Comparison of ENCODE assay signal across 23 mouse cellular contexts in the genomic region with DNA sequence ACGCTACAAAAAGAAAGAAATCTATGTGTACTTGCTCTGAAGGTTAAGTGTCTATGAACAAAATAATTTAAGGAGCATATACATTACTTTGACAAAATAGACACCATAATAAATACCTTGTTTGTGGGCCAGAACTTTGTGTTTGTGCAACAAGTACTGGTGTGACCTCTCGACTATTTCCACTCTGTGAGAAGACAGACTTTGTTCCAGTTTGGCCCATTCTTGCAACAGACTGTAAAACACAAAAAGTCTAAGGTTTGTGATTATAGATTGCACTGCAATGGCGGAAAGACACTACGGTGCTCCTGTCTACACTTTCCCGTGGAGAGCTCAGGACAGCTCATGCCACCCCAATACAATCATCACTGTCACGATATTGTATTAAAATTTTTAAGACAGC. TPM values are rescaled to one million over a fixed set of nuclear protein-coding genes. Genes with fewer than 3 reads are reported as not detected.
DNase-seq lines count a peak whose midpoint lies in the region; ATAC-seq and TF ChIP-seq lines count a peak whose summit lies in the region.
"Had no signal": no experiment of that assay in that cellular context is flagged by ENCODE, and none has a peak within 500 bp of the region (broad histone marks: within the 10 kb centered on the region; RNA-seq: fewer than 3 reads in every experiment).

No protein-coding gene starts in this region.

- H3K4me2 ChIP-seq in liver, postnatal 0 days (ENCODE audit: low read depth, low read length), result no peak overlapping the region
- H3K4me2 ChIP-seq in liver, embryonic 12.5 days, result no peak overlapping the region
- H3K4me2 ChIP-seq in forebrain, embryonic 14.5 days (ENCODE audit: low read length), result no peak overlapping the region
- H3K4me2 ChIP-seq: embryonic facial prominence, embryonic 12.5 days; forebrain, embryonic 13.5 days had no signal

- peaks cover 72% of the 10 kb centered on the region for H3K36me3 ChIP-seq in liver, postnatal 0 days (replicated peaks; ENCODE audit: insufficient read depth, low read length)
- H3K36me3 ChIP-seq in liver, embryonic 12.5 days, result peaks cover 90% of the 10 kb centered on the region
- H3K36me3 ChIP-seq in forebrain, embryonic 14.5 days (ENCODE audit: control insufficient read depth, insufficient read depth, low read length), result peaks cover 83% of the 10 kb centered on the region

- H3K27me3 ChIP-seq in liver, postnatal 0 days (ENCODE audit: insufficient read depth, low read length), result no peaks in the 10 kb centered on the region
- H3K27me3 ChIP-seq in liver, embryonic 12.5 days (replicated peaks), result no peaks in the 10 kb centered on the region
- H3K27me3 ChIP-seq in forebrain, embryonic 14.5 days (replicated peaks; ENCODE audit: control insufficient read depth, insufficient read depth, low read length), result no peaks in the 10 kb centered on the region
- H3K27me3 ChIP-seq: CH12.LX; embryonic facial prominence, embryonic 12.5 days; forebrain, embryonic 13.5 days; Patski had no signal

- peak; percentile 83 for ATAC-seq in liver, postnatal 0 days
- ATAC-seq in liver, embryonic 12.5 days, result no peak
- ATAC-seq in forebrain, embryonic 14.5 days, result no peak
- ATAC-seq: activated CD4-positive, CD25-positive, alpha-beta regulatory T cell, adult 4 months; CD4-positive, CD25-positive, alpha-beta regulatory T cell, adult 4 months; forebrain, embryonic 13.5 days; forebrain, embryonic 16.5 days; Patski had no signal

- intact Hi-C loops in left cerebral cortex, adult 2 months (cut with DNase I), result no loop called here
- intact Hi-C loops in left cerebral cortex, postnatal 14 days (cut with DNase I), result no loop called here

- peak overlapping the region; percentile 63 for H3K27ac ChIP-seq in left cerebral cortex, adult 2 months
- no peak overlapping the region for H3K27ac ChIP-seq in liver, postnatal 0 days (ENCODE audit: low read depth)
- no peak overlapping the region for H3K27ac ChIP-seq in liver, embryonic 12.5 days
- no peak overlapping the region for H3K27ac ChIP-seq in forebrain, embryonic 14.5 days (ENCODE audit: low read depth, low read length)
- H3K27ac ChIP-seq: embryonic facial prominence, embryonic 10.5 days; embryonic facial prominence, embryonic 12.5 days; forebrain, embryonic 13.5 days had no signal

- H3K4me1 ChIP-seq in liver, postnatal 0 days (ENCODE audit: insufficient read depth), result no peaks in the 10 kb centered on the region
- H3K4me1 ChIP-seq in liver, embryonic 12.5 days, result no peaks in the 10 kb centered on the region
- H3K4me1 ChIP-seq in forebrain, embryonic 14.5 days (ENCODE audit: control insufficient read depth, insufficient read depth, low read length), result no peaks in the 10 kb centered on the region
- H3K4me1 ChIP-seq: embryonic facial prominence, embryonic 10.5 days; embryonic facial prominence, embryonic 12.5 days; forebrain, embryonic 13.5 days had no signal

- no peak overlapping the region for H3K9ac ChIP-seq in liver, postnatal 0 days (replicated peaks)
- H3K9ac ChIP-seq in liver, embryonic 12.5 days, result no peak overlapping the region
- H3K9ac ChIP-seq in forebrain, embryonic 14.5 days (ENCODE audit: low read length), result no peak overlapping the region
- H3K9ac ChIP-seq: embryonic facial prominence, embryonic 12.5 days; forebrain, embryonic 13.5 days had no signal

- no peak for DNase-seq in left cerebral cortex, adult 2 months (ENCODE audit: extremely low spot score in 1 of 2, low spot score in 2 of 2)
- DNase-seq in left cerebral cortex, postnatal 14 days (ENCODE audit: low spot score in 2 of 2), result no peak
- no peak for DNase-seq in liver, postnatal 0 days
- DNase-seq in forebrain, embryonic 14.5 days (ENCODE audit: low spot score), result no peak
- DNase-seq: adrenal gland, adult 2 months; adrenal gland, postnatal 10 days; adrenal gland, postnatal 25 days; B cell, adult 2 months; cerebellum, adult 11-12 months; cerebellum, adult 2 months; cerebellum, adult 9-10 months; cerebellum, postnatal 10 days; cerebellum, postnatal 25 days had no signal

- H3K9me3 ChIP-seq in liver, postnatal 0 days (ENCODE audit: low read length), result no peaks in the 10 kb centered on the region
- no peaks in the 10 kb centered on the region for H3K9me3 ChIP-seq in liver, embryonic 12.5 days (replicated peaks)
- no peaks in the 10 kb centered on the region for H3K9me3 ChIP-seq in forebrain, embryonic 14.5 days (replicated peaks; ENCODE audit: control insufficient read depth, low read length)
- H3K9me3 ChIP-seq: embryonic facial prominence, embryonic 10.5 days; embryonic facial prominence, embryonic 12.5 days; forebrain, embryonic 13.5 days; G1E had no signal

- WGBS in liver, postnatal 0 days (ENCODE audit: insufficient replicate concordance), result 78% methylated on average over 6 of the region's 6 CpGs
- WGBS in liver, embryonic 12.5 days (ENCODE audit: insufficient replicate concordance), result 90% methylated on average over 6 of the region's 6 CpGs
- 96% methylated on average over 6 of the region's 6 CpGs for WGBS in forebrain, embryonic 14.5 days

- no peak overlapping the region for H3K4me3 ChIP-seq in left cerebral cortex, adult 2 months
- H3K4me3 ChIP-seq in liver, postnatal 0 days (ENCODE audit: low read depth, low read length), result no peak overlapping the region
- no peak overlapping the region for H3K4me3 ChIP-seq in liver, embryonic 12.5 days
- no peak overlapping the region for H3K4me3 ChIP-seq in forebrain, embryonic 14.5 days (ENCODE audit: low read depth, low read length)
- H3K4me3 ChIP-seq: embryonic facial prominence, embryonic 10.5 days; embryonic facial prominence, embryonic 12.5 days; forebrain, embryonic 13.5 days had no signal

- TF ChIP-seq CTCF in left cerebral cortex, adult 2 months (IDR thresholded peaks at IDR 0.05), result no peak
- TF ChIP-seq CTCF in liver, postnatal 0 days (IDR thresholded peaks at IDR 0.05; ENCODE audit: low read depth), result no peak

- TF ChIP-seq EP300 in liver, postnatal 0 days (IDR thresholded peaks at IDR 0.05; ENCODE audit: low read depth), result no peak; the same call in 1 of the 2 replicates

RNA-seq across cellular contexts. Expression of a gene that starts 24.5 kb away (rescaled TPM):
- total RNA-seq in left cerebral cortex, adult 2 months (2021), result 10 to 100 TPM; 55.9 to 57.7 TPM
- 10 to 100 TPM; 59.6 to 67.6 TPM for total RNA-seq in left cerebral cortex, postnatal 14 days (2021)
- 12.3 and 13.8 TPM in 2 replicates for polyA plus RNA-seq in liver, postnatal 0 days (2015; fragmentation: Nextera tagmentation; extraction: Ambion mirVana)
- polyA plus RNA-seq in liver, embryonic 12.5 days (2016; fragmentation: Nextera tagmentation; extraction: Ambion mirVana), result 32.2 and 33.1 TPM in 2 replicates
- 50.2 and 50.4 TPM in 2 replicates for polyA plus RNA-seq in forebrain, embryonic 14.5 days (2014; fragmentation: Nextera tagmentation; extraction: Ambion mirVana)

RNA-seq across cellular contexts. Expression of a gene that starts 24.5 kb away (rescaled TPM):
- total RNA-seq in left cerebral cortex, adult 2 months (2021), result 10 to 100 TPM; 21.3 to 24.5 TPM
- total RNA-seq in left cerebral cortex, postnatal 14 days (2021), result 10 to 100 TPM; 22.9 to 27.2 TPM
- 8.1 and 8.3 TPM in 2 replicates for polyA plus RNA-seq in liver, postnatal 0 days (2015; fragmentation: Nextera tagmentation; extraction: Ambion mirVana)
- polyA plus RNA-seq in liver, embryonic 12.5 days (2016; fragmentation: Nextera tagmentation; extraction: Ambion mirVana), result 1.5 and 3.5 TPM in 2 replicates
- polyA plus RNA-seq in forebrain, embryonic 14.5 days (2014; fragmentation: Nextera tagmentation; extraction: Ambion mirVana), result 1.7 and 3.0 TPM in 2 replicates
- polyA plus RNA-seq: G1E had no signal

RNA-seq across cellular contexts. Expression of a gene that starts 57.3 kb away (rescaled TPM):
- 10 to 100 TPM; 78.6 to 80.0 TPM for total RNA-seq in left cerebral cortex, adult 2 months (2021)
- 10 to 100 TPM; 64.8 to 71.7 TPM for total RNA-seq in left cerebral cortex, postnatal 14 days (2021)
- polyA plus RNA-seq in liver, postnatal 0 days (2015; fragmentation: Nextera tagmentation; extraction: Ambion mirVana), result 3.8 and 4.1 TPM in 2 replicates
- polyA plus RNA-seq in liver, embryonic 12.5 days (2016; fragmentation: Nextera tagmentation; extraction: Ambion mirVana), result 9.4 and 10.2 TPM in 2 replicates
- 26.3 and 32.3 TPM in 2 replicates for polyA plus RNA-seq in forebrain, embryonic 14.5 days (2014; fragmentation: Nextera tagmentation; extraction: Ambion mirVana)
